Mouse (Mus musculus): ENCODE measurements at regions not wholly inside any gene's neighbourhood (a gene's known extent, or its start where the extent isn't known, plus 50 kb on each side); places are given as distances from the start of the nearest gene placed in this dataset.

DNA sequence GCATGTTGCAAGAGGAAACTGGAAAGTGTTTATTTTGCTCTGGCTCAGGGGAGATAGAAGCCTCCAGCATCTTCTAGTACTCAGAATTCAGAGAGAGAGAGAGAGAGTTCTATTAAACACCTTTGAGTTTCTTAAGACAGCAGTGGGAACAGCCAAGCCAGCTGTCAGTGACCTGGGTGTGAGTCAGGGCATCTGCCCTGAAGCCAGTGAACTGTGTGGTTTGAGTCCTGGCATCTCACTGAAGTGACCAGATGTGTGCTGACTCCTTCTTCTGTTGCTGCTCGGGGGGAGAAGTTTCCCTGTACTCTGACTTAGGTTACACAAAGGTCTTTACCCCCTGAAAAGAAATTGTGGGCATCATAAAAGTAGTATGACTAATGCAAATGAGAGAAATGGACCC lies 70.4 kb upstream of the Kcnmb2 start:
- ATAC-seq (ENCODE audit: low FRiP score) = no peak
- H3K27me3 ChIP-seq (replicated peaks) = no peaks in the 10 kb centered on the region
- H3K9me3 ChIP-seq (replicated peaks) = no peaks in the 10 kb centered on the region
- no peaks in the 10 kb centered on the region for H3K36me3 ChIP-seq
- no peak overlapping the region for H3K4me3 ChIP-seq (replicated peaks)
- no peak overlapping the region for H3K9ac ChIP-seq (replicated peaks)
- no peak overlapping the region for H3K4me2 ChIP-seq
- no peak overlapping the region for H3K27ac ChIP-seq (replicated peaks)
- 21% methylated on average over 1 of the region's 1 CpGs for WGBS
- no peaks in the 10 kb centered on the region for H3K4me1 ChIP-seq

DNA sequence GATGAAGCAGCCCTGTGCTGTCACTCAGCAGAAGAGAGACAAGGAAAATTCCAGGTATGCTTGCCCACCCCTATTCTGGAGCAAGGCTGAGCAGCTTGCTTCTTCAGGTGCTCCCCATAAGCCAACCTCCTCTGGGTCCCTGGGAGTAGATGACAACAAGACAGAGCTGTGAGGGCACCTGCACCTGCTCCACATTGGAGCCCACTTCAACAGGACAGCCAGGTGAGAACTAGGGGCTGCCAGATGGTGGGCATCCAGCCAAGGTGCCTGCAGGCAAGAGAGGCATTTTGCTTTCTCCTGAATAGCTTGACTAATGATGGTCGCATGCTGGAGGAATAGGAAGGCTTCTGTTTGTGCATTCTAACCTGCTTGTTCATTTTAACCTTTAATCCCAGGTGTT lies 61.1 kb upstream of the Kcnmb2 start:
- Histone ChIP-seq H3K4me1 (no peaks in the 10 kb centered on the region), H3K4me3 (replicated peaks) (no peak overlapping the region), H3K27me3 (replicated peaks) (no peaks in the 10 kb centered on the region), H3K36me3 (no peaks in the 10 kb centered on the region), H3K27ac (replicated peaks) (no peak overlapping the region), H3K4me2 (no peak overlapping the region), H3K9me3 (replicated peaks) (no peaks in the 10 kb centered on the region), H3K9ac (replicated peaks) (no peak overlapping the region)
- ATAC-seq (ENCODE audit: low FRiP score) = no peak
- WGBS = 63% methylated on average over 1 of the region's 1 CpGs

DNA sequence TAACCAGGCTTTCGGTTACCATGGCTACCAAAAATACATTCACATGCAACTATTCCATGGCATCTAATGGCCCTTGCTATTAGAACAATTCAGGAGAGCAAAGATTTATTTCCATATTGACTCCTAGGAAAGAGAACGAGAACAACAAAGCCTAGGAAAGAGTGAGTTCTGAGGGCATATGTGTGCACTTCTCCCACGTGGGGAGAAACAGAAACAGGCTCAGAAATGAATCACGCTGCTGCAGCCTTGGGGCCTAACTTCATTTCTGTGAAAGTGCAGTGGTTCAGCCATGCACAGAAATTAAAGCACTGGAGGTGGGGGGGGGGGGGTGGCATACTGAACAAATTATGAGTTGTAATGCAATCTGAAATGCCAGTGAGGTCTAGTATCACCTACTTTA lies 55.2 kb upstream of the Kcnmb2 start:
- ATAC-seq (ENCODE audit: low FRiP score) = peak; percentile 48; the same call in 1 of the 2 replicates

More for the DNA sequence above, 55.2 kb upstream of the Kcnmb2 start:
- WGBS = 45% methylated on average over 4 of the region's 4 CpGs
- no peaks in the 10 kb centered on the region for H3K36me3 ChIP-seq
- no peak overlapping the region for H3K4me3 ChIP-seq (replicated peaks)
- H3K9me3 ChIP-seq (replicated peaks) = no peaks in the 10 kb centered on the region
- H3K4me2 ChIP-seq = no peak overlapping the region
- H3K27me3 ChIP-seq (replicated peaks) = no peaks in the 10 kb centered on the region
- H3K4me1 ChIP-seq = 0 out of 2 replicates have a peak, but pooled peaks cover 5% of the 10 kb centered on the region
- no peak overlapping the region for H3K9ac ChIP-seq (replicated peaks)
- H3K27ac ChIP-seq (replicated peaks) = no peak overlapping the region
